Mouse (Mus musculus): ENCODE results near the gene Plpp3.

The Plpp3 gene

GRCm38 (mm10) chr4:105157276-105158168 is at the start of gene Plpp3:
Gene Plpp3 (plus strand): TSS chr4:105157347.
- no peak for DNase-seq (ENCODE audit: low read depth)

- no peak for DNase-seq (ENCODE audit: low read depth)
Observed at GRCm38 (mm10) chr4:105107943-105108640, 49.1 kb upstream of the Plpp3 start.

- no peak for DNase-seq (ENCODE audit: low read depth)
Observed at GRCm38 (mm10) chr4:105108641-105109198, 48.4 kb upstream of the Plpp3 start.

- peak; percentile 18 for DNase-seq (ENCODE audit: low read depth)
Observed at GRCm38 (mm10) chr4:105109199-105109989, 47.8 kb upstream of the Plpp3 start, which contains the start of gene Prkaa2. Gene Prkaa2 (minus strand): TSS chr4:105109890.

DNA sequence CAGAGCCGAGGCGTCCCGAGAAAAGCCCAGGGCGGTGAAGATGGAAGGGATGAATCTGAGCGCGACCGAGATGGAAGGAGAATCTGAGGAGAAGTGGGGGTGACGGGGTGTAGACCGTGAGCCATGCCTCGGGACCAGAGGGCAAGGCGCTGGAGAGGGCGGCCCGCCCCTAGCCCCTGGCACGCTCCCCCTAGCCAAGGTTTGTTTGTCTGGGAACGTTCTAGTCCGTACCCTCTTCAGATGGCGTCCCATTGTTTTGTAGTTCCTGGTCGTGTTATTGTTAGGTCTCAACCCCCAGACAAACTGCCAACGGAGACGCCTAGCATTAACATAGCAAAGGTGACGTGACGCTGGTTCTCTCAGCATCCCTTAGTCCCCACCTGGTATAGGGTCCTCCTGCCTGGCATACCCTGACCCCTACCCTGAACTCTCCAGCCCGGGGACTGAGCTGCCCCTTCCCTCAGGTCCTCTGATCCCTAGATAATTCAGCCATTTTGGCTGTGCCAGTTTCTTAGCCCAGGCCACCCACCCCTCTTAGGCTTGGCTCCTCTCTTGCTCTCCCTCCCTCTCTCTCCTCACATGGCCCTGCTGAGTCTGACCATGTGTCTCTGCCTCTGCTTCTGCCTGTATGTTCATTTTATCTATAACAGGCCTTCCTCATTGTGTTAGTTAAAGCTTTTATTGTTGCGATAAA is 47.0 kb upstream of the Plpp3 start:
- no peak for DNase-seq (ENCODE audit: low read depth)

GRCm38 (mm10) chr4:105110684-105111035 is 46.5 kb upstream of the Plpp3 start:
- no peak for DNase-seq (ENCODE audit: low read depth)

GRCm38 (mm10) chr4:105111770-105112169 is 45.4 kb upstream of the Plpp3 start:
- no peak for DNase-seq (ENCODE audit: low read depth)

GRCm38 (mm10) chr4:105113042-105113441 is 44.1 kb upstream of the Plpp3 start:
- no peak for DNase-seq (ENCODE audit: low read depth)

GRCm38 (mm10) chr4:105113468-105113867 is 43.7 kb upstream of the Plpp3 start:
- no peak for DNase-seq (ENCODE audit: low read depth)

- DNase-seq (ENCODE audit: low read depth): no peak
Observed at GRCm38 (mm10) chr4:105121081-105121480, 36.1 kb upstream of the Plpp3 start.

DNA sequence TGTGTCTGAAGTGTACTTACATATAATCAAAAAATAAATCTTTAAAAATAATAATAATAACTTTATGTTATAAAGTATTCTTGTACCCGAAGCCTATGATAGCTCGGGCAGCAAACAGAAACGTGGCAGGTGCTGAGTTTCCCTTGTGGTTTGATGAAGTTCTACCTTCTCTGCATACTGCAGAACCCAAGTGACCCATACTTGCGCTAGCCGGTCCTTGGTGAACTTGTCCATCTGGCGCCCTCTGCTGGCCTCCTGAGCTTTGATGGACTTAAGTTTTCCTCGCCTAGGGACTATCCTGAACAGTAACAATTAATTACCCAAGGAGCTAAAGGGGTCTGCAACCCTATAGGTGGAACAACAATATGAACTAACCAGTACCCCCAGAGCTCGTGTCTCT is 34.7 kb upstream of the Plpp3 start:
- peak; percentile 32 for DNase-seq (ENCODE audit: low read depth)

DNA sequence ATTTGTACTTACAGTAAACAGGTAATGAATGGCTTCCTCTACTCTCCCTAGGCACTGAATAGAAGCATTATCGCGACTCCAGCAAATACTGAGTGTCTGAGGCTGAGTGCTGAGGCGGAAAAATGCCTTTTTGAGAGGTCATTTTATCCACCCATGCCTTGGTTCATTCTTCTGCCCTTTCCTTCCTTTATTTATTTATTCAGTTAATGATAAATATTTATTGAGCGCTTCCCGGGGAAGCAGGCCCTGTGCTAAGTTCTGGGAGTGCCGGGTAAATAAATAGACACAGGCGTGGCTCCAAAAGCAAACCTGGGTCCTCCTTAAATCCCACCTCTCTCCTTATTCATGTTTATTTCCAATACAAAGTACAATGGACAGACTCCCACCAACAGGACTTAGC is 27.9 kb upstream of the Plpp3 start:
- DNase-seq (ENCODE audit: low read depth): no peak

DNA sequence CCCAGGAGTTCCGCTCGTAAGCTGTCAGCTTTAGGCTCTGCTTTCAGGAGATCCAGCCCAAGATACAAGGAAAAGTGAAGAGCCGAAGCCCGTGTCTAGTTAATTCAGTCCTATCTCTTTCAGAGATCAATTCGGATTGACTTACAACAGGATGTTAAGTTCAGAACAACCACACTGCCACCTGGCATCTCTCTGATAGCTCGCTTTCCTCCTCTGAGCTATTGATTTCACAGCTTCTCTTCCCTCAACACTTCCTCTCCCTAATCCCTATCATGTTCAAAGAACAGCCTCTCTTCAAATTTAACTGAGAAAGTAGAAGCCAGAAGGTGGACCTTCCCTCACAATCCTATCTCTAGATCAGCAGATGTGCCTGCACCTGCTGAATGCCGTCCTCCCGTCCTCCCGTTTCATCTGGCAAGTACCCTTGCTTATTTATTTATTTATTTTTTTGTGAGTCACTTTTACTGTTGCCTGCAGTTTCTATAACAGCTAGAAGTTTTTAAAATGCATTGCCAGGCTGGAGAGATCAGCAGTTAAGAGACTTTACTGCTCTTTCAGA is 25.3 kb upstream of the Plpp3 start:
- DNase-seq (ENCODE audit: low read depth): no peak

DNA sequence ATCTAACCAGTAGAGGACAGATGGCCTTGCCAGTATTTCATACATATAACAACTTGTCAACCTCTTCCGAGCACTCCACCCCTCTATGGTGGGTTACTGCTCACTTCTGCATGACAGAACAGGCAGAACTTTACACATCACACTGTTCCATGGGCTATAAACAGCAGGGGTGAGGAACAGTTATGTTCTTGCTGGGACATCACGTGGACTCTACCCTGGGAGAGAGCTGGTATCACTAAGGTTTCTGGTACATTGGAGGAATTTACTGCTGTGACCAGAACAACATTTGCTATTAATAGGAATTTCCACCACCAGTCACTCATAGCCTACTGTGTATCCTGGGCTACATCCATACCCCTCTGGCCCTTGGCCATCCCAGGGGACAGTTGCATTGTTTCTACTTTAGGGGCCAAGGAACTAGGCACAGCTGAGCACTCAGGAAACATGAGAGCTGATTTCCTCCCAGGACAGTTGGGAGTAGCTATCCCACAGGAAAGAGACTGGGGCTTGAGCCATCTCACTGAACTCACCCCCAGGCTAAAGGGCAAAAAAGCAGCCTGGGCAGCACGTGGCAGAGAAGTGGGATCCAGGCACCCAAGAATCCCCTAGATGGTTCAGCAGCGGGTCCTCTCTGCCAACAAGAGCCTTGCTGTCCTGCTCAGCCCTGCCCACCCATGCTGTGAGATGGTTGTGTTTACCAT is 23.6 kb upstream of the Plpp3 start:
- DNase-seq (ENCODE audit: low read depth): no peak

- DNase-seq (ENCODE audit: low read depth): no peak
Observed at GRCm38 (mm10) chr4:105149492-105149891, 7.7 kb upstream of the Plpp3 start.

- DNase-seq (ENCODE audit: low read depth): no peak
Observed at GRCm38 (mm10) chr4:105151911-105152690, 5.0 kb upstream of the Plpp3 start.

GRCm38 (mm10) chr4:105153227-105153626 is 3.9 kb upstream of the Plpp3 start:
- DNase-seq (ENCODE audit: low read depth): no peak

DNA sequence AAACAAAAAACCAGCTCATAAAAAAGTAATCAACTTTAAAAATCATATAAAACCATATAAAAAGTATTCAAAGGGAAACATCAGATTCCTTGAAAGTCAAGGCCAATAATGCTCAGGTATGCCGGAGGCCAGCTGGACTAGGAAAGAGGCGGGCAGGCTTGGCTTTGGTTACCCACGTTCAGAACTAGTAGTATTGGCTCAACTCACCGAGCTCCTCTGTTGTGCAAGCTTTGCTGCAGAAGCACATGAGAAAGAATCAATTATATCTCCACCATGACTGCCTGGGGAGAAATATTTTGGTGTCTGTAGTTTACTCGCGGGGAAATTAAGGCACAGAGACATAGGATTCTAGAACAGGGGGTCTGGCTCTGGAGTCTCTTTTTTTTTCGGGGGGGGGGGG is 866 bp upstream of the Plpp3 start:
- no peak for DNase-seq (ENCODE audit: low read depth)

GRCm38 (mm10) chr4:105156955-105157275 is 232 bp upstream of the Plpp3 start:
- no peak for DNase-seq (ENCODE audit: low read depth)

GRCm38 (mm10) chr4:105158169-105158555 is 1.0 kb downstream of the Plpp3 start:
- DNase-seq (ENCODE audit: low read depth): no peak

Measured in c-Kit-positive CD71-negative TER-119-negative erythroid progenitor cells, embryonic 14.5 days (primary cell).